Mouse (Mus musculus) kidney, adult 2 months (tissue): ENCODE measurements at regions not wholly inside any gene's neighbourhood (a gene's known extent, or its start where the extent isn't known, plus 50 kb on each side); places are given as distances from the start of the nearest gene placed in this dataset.

ENCODE experiments used
- CTCF ChIP-seq: fragments of 200-500 bp; conservative IDR thresholded peaks from 2 replicates; pipeline ENCODE4 v1.5.1; 2011; ENCODE audit warnings: low read depth, mild to moderate bottlenecking, control low read depth, low read length, moderate library complexity, mixed read lengths; ENCODE audit not compliant: insufficient read depth, insufficient read length
- POLR2A ChIP-seq: fragments of 200-500 bp; IDR thresholded peaks from one replicate; pipeline ENCODE4 v1.6.1; 2011; ENCODE audit warnings: low read depth, low read length, control low read depth

DNA sequence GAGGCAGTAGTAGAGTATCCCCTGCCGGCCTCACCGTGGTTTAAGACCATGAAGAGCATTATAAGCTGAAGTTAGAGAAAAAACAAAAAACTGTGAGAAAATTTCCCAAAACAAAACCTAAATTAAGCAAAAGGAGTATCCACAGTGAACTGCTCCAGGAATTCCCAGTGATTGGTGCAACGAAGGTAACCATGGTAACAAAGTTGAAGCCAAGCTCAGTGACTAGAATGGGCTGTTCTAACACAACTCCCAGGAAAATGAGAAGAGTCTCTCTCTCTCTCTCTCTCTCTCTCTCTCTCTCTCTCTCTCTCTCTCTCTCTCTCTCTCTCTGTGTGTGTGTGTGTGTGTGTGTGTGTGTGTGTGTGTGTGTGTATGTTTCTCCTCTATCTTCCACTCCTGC is 567.0 kb downstream of the Ttll7 start:
- TF ChIP-seq POLR2A = no peak
- no peak for TF ChIP-seq CTCF
